Mouse (Mus musculus) hindbrain, embryonic 10.5 days (tissue): Measurements from ENCODE around the gene Als2cr12. TPM values are rescaled to one million over a fixed set of nuclear protein-coding genes. Genes with fewer than 3 reads are reported as not detected.
"Not testable (repeated sequence)": the region's sequence is repeated elsewhere in the genome, so short reads cannot be mapped to it uniquely, and the experiment has no call there.

Source experiments
- DNase-seq: peaks from one replicate; pipeline ENCODE4 v3.0.0-alpha.2; 2017; ENCODE audit warnings: low spot score
- H3K27ac ChIP-seq: fragments of 300-500 bp; sonication (generic); 2 replicates; pipeline ENCODE4 v1.5.1; 2016; ENCODE audit warnings: mild to moderate bottlenecking, moderate library complexity
- H3K27me3 ChIP-seq: fragments of 300-500 bp; sonication (generic); 2 replicates; pipeline ENCODE4 v1.6.1; 2016; ENCODE audit warnings: mild to moderate bottlenecking; ENCODE audit not compliant: poor library complexity, insufficient read depth, severe bottlenecking
- H3K36me3 ChIP-seq: fragments of 300-500 bp; sonication (generic); 2 replicates; pipeline ENCODE4 v1.6.1; 2016; ENCODE audit warnings: mild to moderate bottlenecking, moderate library complexity
- H3K4me1 ChIP-seq: fragments of 300-500 bp; sonication (generic); replicated peaks from 2 replicates; pipeline ENCODE4 v1.6.1; 2016; ENCODE audit warnings: mild to moderate bottlenecking
- H3K4me3 ChIP-seq: fragments of 300-500 bp; sonication (generic); 2 replicates; pipeline ENCODE4 v1.5.1; 2016; ENCODE audit warnings: mild to moderate bottlenecking, moderate library complexity
- H3K9me3 ChIP-seq: fragments of 300-500 bp; sonication (generic); 2 replicates; pipeline ENCODE4 v1.6.1; 2016; ENCODE audit warnings: mild to moderate bottlenecking, moderate library complexity
- WGBS: fragments of 180-500 bp; shearing (Covaris S2); methylation state at CpG from one replicate; pipeline ENCODE4 v1.1.7; 2016; 5-methylcytosine and 5-hydroxymethylcytosine counted together
- polyA plus RNA-seq: library from polyadenylated mRNA; unstranded; fragments of >200 nt; fragmentation: Nextera tagmentation; extraction: Ambion mirVana; gene quantifications from 2 replicates; pipeline ENCODE4 v1.2.1, GENCODE M21; 2016

The Als2cr12 gene
- not detected in 2 replicates for polyA plus RNA-seq

GRCm38 (mm10) chr1:58695810-58696209 is at the start of gene Als2cr12:
Gene Als2cr12 (minus strand): TSS chr1:58695989.
- 89% methylated on average over 4 of the region's 4 CpGs for WGBS

GRCm38 (mm10) chr1:58744645-58745044 is 48.9 kb upstream of the Als2cr12 start:
- Histone ChIP-seq H3K9me3 (no peaks in the 10 kb centered on the region), H3K36me3 (peaks cover 99% of the 10 kb centered on the region), H3K27me3 (no peaks in the 10 kb centered on the region), H3K27ac (no peak overlapping the region), H3K4me1 (no peaks in the 10 kb centered on the region), H3K4me3 (no peak overlapping the region)
- WGBS: 92% methylated on average over 7 of the region's 7 CpGs
- no peak for DNase-seq

More at GRCm38 (mm10) chr1:58695810-58696209, at the start of gene Als2cr12:
- H3K36me3 ChIP-seq, H3K27ac ChIP-seq, DNase-seq, H3K4me3 ChIP-seq, H3K4me1 ChIP-seq, H3K27me3 ChIP-seq, H3K9me3 ChIP-seq: not testable (repeated sequence)

GRCm38 (mm10) chr1:58743252-58743651 is 47.5 kb upstream of the Als2cr12 start:
- no peaks in the 10 kb centered on the region for H3K27me3 ChIP-seq
- peaks cover 93% of the 10 kb centered on the region for H3K36me3 ChIP-seq
- no peak overlapping the region for H3K27ac ChIP-seq
- H3K4me3 ChIP-seq: no peak overlapping the region
- no peaks in the 10 kb centered on the region for H3K4me1 ChIP-seq
- 93% methylated on average over 6 of the region's 6 CpGs for whole genome bisulfite sequencing
- no peaks in the 10 kb centered on the region for H3K9me3 ChIP-seq
- DNase-seq: no peak

- 89% methylated on average over 5 of the region's 5 CpGs for WGBS
- no peaks in the 10 kb centered on the region for H3K4me1 ChIP-seq
- H3K4me3 ChIP-seq: no peak overlapping the region
- peaks cover 91% of the 10 kb centered on the region for H3K36me3 ChIP-seq
- no peak overlapping the region for H3K27ac ChIP-seq
- no peaks in the 10 kb centered on the region for H3K27me3 ChIP-seq
- no peaks in the 10 kb centered on the region for H3K9me3 ChIP-seq
- DNase-seq: no peak
Observed at GRCm38 (mm10) chr1:58742571-58743021, 46.8 kb upstream of the Als2cr12 start.

GRCm38 (mm10) chr1:58739529-58739928 is 43.7 kb upstream of the Als2cr12 start:
- H3K27ac ChIP-seq: no peak overlapping the region
- no peaks in the 10 kb centered on the region for H3K9me3 ChIP-seq
- H3K27me3 ChIP-seq: no peaks in the 10 kb centered on the region
- H3K4me3 ChIP-seq: no peak overlapping the region
- peaks cover 90% of the 10 kb centered on the region for H3K36me3 ChIP-seq
- WGBS: 94% methylated on average over 7 of the region's 7 CpGs
- no peaks in the 10 kb centered on the region for H3K4me1 ChIP-seq
- no peak for DNase-seq

GRCm38 (mm10) chr1:58736968-58737367 is 41.2 kb upstream of the Als2cr12 start:
- no peaks in the 10 kb centered on the region for H3K27me3 ChIP-seq
- H3K9me3 ChIP-seq: no peaks in the 10 kb centered on the region
- H3K27ac ChIP-seq: no peak overlapping the region
- no peak for DNase-seq
- WGBS: 95% methylated on average over 22 of the region's 22 CpGs
- no peaks in the 10 kb centered on the region for H3K4me1 ChIP-seq
- no peak overlapping the region for H3K4me3 ChIP-seq
- H3K36me3 ChIP-seq: peaks cover 80% of the 10 kb centered on the region

- peaks cover 78% of the 10 kb centered on the region for H3K36me3 ChIP-seq
Observed at GRCm38 (mm10) chr1:58735962-58736361, 40.2 kb upstream of the Als2cr12 start.

GRCm38 (mm10) chr1:58734043-58734920 is 38.5 kb upstream of the Als2cr12 start:
- 95% methylated on average over 11 of the region's 11 CpGs for WGBS
- Histone ChIP-seq H3K4me3 (no peak overlapping the region), H3K9me3 (no peaks in the 10 kb centered on the region), H3K27me3 (no peaks in the 10 kb centered on the region), H3K36me3 (peaks cover 76% of the 10 kb centered on the region), H3K27ac (no peak overlapping the region), H3K4me1 (no peaks in the 10 kb centered on the region)
- DNase-seq: no peak

More at GRCm38 (mm10) chr1:58735962-58736361, 40.2 kb upstream of the Als2cr12 start:
- Histone ChIP-seq H3K27ac (no peak overlapping the region), H3K4me1 (no peaks in the 10 kb centered on the region), H3K4me3 (no peak overlapping the region), H3K27me3 (no peaks in the 10 kb centered on the region), H3K9me3 (no peaks in the 10 kb centered on the region)
- 95% methylated on average over 7 of the region's 7 CpGs for WGBS
- no peak for DNase-seq

GRCm38 (mm10) chr1:58733636-58734035 is 37.8 kb upstream of the Als2cr12 start:
- Histone ChIP-seq H3K27ac (no peak overlapping the region), H3K4me1 (no peaks in the 10 kb centered on the region), H3K36me3 (peaks cover 79% of the 10 kb centered on the region), H3K9me3 (no peaks in the 10 kb centered on the region), H3K27me3 (no peaks in the 10 kb centered on the region), H3K4me3 (no peak overlapping the region)
- DNase-seq: no peak
- WGBS: 91% methylated on average over 2 of the region's 2 CpGs

- Histone ChIP-seq H3K4me1 (peaks cover 3% of the 10 kb centered on the region; the same call in 1 of the 2 replicates), H3K4me3 (no peak overlapping the region), H3K36me3 (peaks cover 57% of the 10 kb centered on the region), H3K27me3 (no peaks in the 10 kb centered on the region), H3K9me3 (no peaks in the 10 kb centered on the region), H3K27ac (no peak overlapping the region)
- WGBS: 90% methylated on average over 3 of the region's 3 CpGs
- DNase-seq: no peak
Observed at GRCm38 (mm10) chr1:58728590-58728868, 32.7 kb upstream of the Als2cr12 start.

- no peak overlapping the region for H3K4me3 ChIP-seq
- H3K36me3 ChIP-seq: peaks cover 52% of the 10 kb centered on the region
- WGBS: 93% methylated on average over 10 of the region's 10 CpGs
- no peak for DNase-seq
- no peaks in the 10 kb centered on the region for H3K9me3 ChIP-seq
- no peak overlapping the region for H3K27ac ChIP-seq
- H3K27me3 ChIP-seq: no peaks in the 10 kb centered on the region
- H3K4me1 ChIP-seq: peaks cover 8% of the 10 kb centered on the region; the same call in 1 of the 2 replicates
Observed at GRCm38 (mm10) chr1:58727747-58728589, 32.2 kb upstream of the Als2cr12 start.

- Histone ChIP-seq H3K4me1 (peaks cover 8% of the 10 kb centered on the region; the same call in 1 of the 2 replicates), H3K27ac (no peak overlapping the region), H3K27me3 (no peaks in the 10 kb centered on the region), H3K9me3 (no peaks in the 10 kb centered on the region), H3K4me3 (no peak overlapping the region), H3K36me3 (peaks cover 52% of the 10 kb centered on the region)
- DNase-seq: no peak
- WGBS: 84% methylated on average over 1 of the region's 1 CpGs
Observed at GRCm38 (mm10) chr1:58727019-58727746, 31.4 kb upstream of the Als2cr12 start.
